Mouse (Mus musculus): ENCODE data around the gene Rad18. TPM values are rescaled to one million over a fixed set of nuclear protein-coding genes. Genes with fewer than 3 reads are reported as not detected.
"Not testable (repeated sequence)": the region's sequence is repeated elsewhere in the genome, so short reads cannot be mapped to it uniquely, and the experiment has no call there.

Gene Rad18
- polyA plus RNA-seq, 1 experiment = 0.86 TPM

- Histone ChIP-seq H3K27ac (ENCODE audit: insufficient read depth, low read depth, low read length) (no peak overlapping the region), H3K4me3 (ENCODE audit: insufficient read depth, low read depth, low read length) (no peak overlapping the region), H3K27me3 (replicated peaks; ENCODE audit: control insufficient read depth, insufficient read depth, low read length) (no peaks in the 10 kb centered on the region), H3K36me3 (ENCODE audit: control insufficient read depth, insufficient read depth, low read length) (no peaks in the 10 kb centered on the region), H3K4me1 (ENCODE audit: control insufficient read depth, insufficient read depth, low read length) (no peaks in the 10 kb centered on the region)
- WGBS = 50% methylated on average over 5 of the region's 5 CpGs
- no peak for TF ChIP-seq POLR2A (IDR thresholded peaks at IDR 0.05; ENCODE audit: low read depth, low read length)
- peak; percentile 57 for TF ChIP-seq CTCF (conservative IDR thresholded peaks at IDR 0.05; ENCODE audit: insufficient read depth, insufficient read length, low read depth, low read length)
- DNase-seq = peak; percentile 35
Observed at GRCm38 (mm10) chr6:112717168-112717567, 20.7 kb upstream of the Rad18 start.

- Histone ChIP-seq H3K27me3 (replicated peaks; ENCODE audit: control insufficient read depth, insufficient read depth, low read length) (no peaks in the 10 kb centered on the region), H3K4me3 (ENCODE audit: insufficient read depth, low read depth, low read length) (no peak overlapping the region), H3K27ac (ENCODE audit: insufficient read depth, low read depth, low read length) (no peak overlapping the region), H3K4me1 (ENCODE audit: control insufficient read depth, insufficient read depth, low read length) (no peaks in the 10 kb centered on the region), H3K36me3 (ENCODE audit: control insufficient read depth, insufficient read depth, low read length) (no peaks in the 10 kb centered on the region)
- no peak for DNase-seq
- WGBS = 70% methylated on average over 3 of the region's 3 CpGs
- TF ChIP-seq POLR2A (IDR thresholded peaks at IDR 0.05; ENCODE audit: low read depth, low read length) (no peak), CTCF (conservative IDR thresholded peaks at IDR 0.05; ENCODE audit: insufficient read depth, insufficient read length, low read depth, low read length) (no peak)
Observed at GRCm38 (mm10) chr6:112713951-112714350, 17.5 kb upstream of the Rad18 start.

- not testable (repeated sequence) for H3K27ac ChIP-seq (ENCODE audit: insufficient read depth, low read depth, low read length); H3K27me3 ChIP-seq (replicated peaks; ENCODE audit: control insufficient read depth, insufficient read depth, low read length); H3K36me3 ChIP-seq (ENCODE audit: control insufficient read depth, insufficient read depth, low read length); DNase-seq; H3K4me1 ChIP-seq (ENCODE audit: control insufficient read depth, insufficient read depth, low read length); H3K4me3 ChIP-seq (ENCODE audit: insufficient read depth, low read depth, low read length)
- WGBS = 83% methylated on average over 4 of the region's 4 CpGs
Observed at GRCm38 (mm10) chr6:112702296-112702695, 5.8 kb upstream of the Rad18 start.

GRCm38 (mm10) chr6:112700392-112700791 lies 3.9 kb upstream of the Rad18 start:
- Histone ChIP-seq H3K4me3 (ENCODE audit: insufficient read depth, low read depth, low read length) (no peak overlapping the region), H3K27ac (ENCODE audit: insufficient read depth, low read depth, low read length) (no peak overlapping the region), H3K4me1 (ENCODE audit: control insufficient read depth, insufficient read depth, low read length) (no peaks in the 10 kb centered on the region), H3K36me3 (ENCODE audit: control insufficient read depth, insufficient read depth, low read length) (no peaks in the 10 kb centered on the region), H3K27me3 (replicated peaks; ENCODE audit: control insufficient read depth, insufficient read depth, low read length) (no peaks in the 10 kb centered on the region)
- 0% methylated on average over 1 of the region's 1 CpGs for WGBS
- TF ChIP-seq CTCF (conservative IDR thresholded peaks at IDR 0.05; ENCODE audit: insufficient read depth, insufficient read length, low read depth, low read length) (peak; percentile 73), POLR2A (IDR thresholded peaks at IDR 0.05; ENCODE audit: low read depth, low read length) (no peak)
- peak; percentile 56 for DNase-seq

GRCm38 (mm10) chr6:112699115-112699514 lies 2.6 kb upstream of the Rad18 start:
- H3K4me3 ChIP-seq (ENCODE audit: insufficient read depth, low read depth, low read length) = no peak overlapping the region
- TF ChIP-seq POLR2A (IDR thresholded peaks at IDR 0.05; ENCODE audit: low read depth, low read length) (no peak), CTCF (conservative IDR thresholded peaks at IDR 0.05; ENCODE audit: insufficient read depth, insufficient read length, low read depth, low read length) (no peak)

GRCm38 (mm10) chr6:112694492-112694891 lies 2.0 kb downstream of the Rad18 start:
- H3K4me3 ChIP-seq (ENCODE audit: insufficient read depth, low read depth, low read length) = no peak overlapping the region
- no peaks in the 10 kb centered on the region for H3K36me3 ChIP-seq (ENCODE audit: control insufficient read depth, insufficient read depth, low read length)
- DNase-seq = no peak
- 87% methylated on average over 5 of the region's 5 CpGs for WGBS
- no peak for TF ChIP-seq CTCF (conservative IDR thresholded peaks at IDR 0.05; ENCODE audit: insufficient read depth, insufficient read length, low read depth, low read length)
- TF ChIP-seq POLR2A (IDR thresholded peaks at IDR 0.05; ENCODE audit: low read depth, low read length) = no peak
- no peak overlapping the region for H3K27ac ChIP-seq (ENCODE audit: insufficient read depth, low read depth, low read length)
- no peaks in the 10 kb centered on the region for H3K27me3 ChIP-seq (replicated peaks; ENCODE audit: control insufficient read depth, insufficient read depth, low read length)
- H3K4me1 ChIP-seq (ENCODE audit: control insufficient read depth, insufficient read depth, low read length) = no peaks in the 10 kb centered on the region

More at GRCm38 (mm10) chr6:112699115-112699514, 2.6 kb upstream of the Rad18 start:
- Histone ChIP-seq H3K36me3 (ENCODE audit: control insufficient read depth, insufficient read depth, low read length) (no peaks in the 10 kb centered on the region), H3K4me1 (ENCODE audit: control insufficient read depth, insufficient read depth, low read length) (no peaks in the 10 kb centered on the region), H3K27ac (ENCODE audit: insufficient read depth, low read depth, low read length) (no peak overlapping the region), H3K27me3 (replicated peaks; ENCODE audit: control insufficient read depth, insufficient read depth, low read length) (no peaks in the 10 kb centered on the region)
- DNase-seq = no peak
- WGBS = 75% methylated on average over 1 of the region's 1 CpGs

- H3K36me3 ChIP-seq (ENCODE audit: control insufficient read depth, insufficient read depth, low read length) = no peaks in the 10 kb centered on the region
- no peak for DNase-seq
- no peaks in the 10 kb centered on the region for H3K4me1 ChIP-seq (ENCODE audit: control insufficient read depth, insufficient read depth, low read length)
- TF ChIP-seq POLR2A (IDR thresholded peaks at IDR 0.05; ENCODE audit: low read depth, low read length) (no peak), CTCF (conservative IDR thresholded peaks at IDR 0.05; ENCODE audit: insufficient read depth, insufficient read length, low read depth, low read length) (no peak)
- no peak overlapping the region for H3K27ac ChIP-seq (ENCODE audit: insufficient read depth, low read depth, low read length)
- WGBS = 100% methylated on average over 1 of the region's 1 CpGs
- no peak overlapping the region for H3K4me3 ChIP-seq (ENCODE audit: insufficient read depth, low read depth, low read length)
- H3K27me3 ChIP-seq (replicated peaks; ENCODE audit: control insufficient read depth, insufficient read depth, low read length) = no peaks in the 10 kb centered on the region
Observed at GRCm38 (mm10) chr6:112691523-112691922, 5.0 kb downstream of the Rad18 start.

- TF ChIP-seq POLR2A (IDR thresholded peaks at IDR 0.05; ENCODE audit: low read depth, low read length) = no peak
- no peak for TF ChIP-seq CTCF (conservative IDR thresholded peaks at IDR 0.05; ENCODE audit: insufficient read depth, insufficient read length, low read depth, low read length)
- Histone ChIP-seq H3K27ac (ENCODE audit: insufficient read depth, low read depth, low read length) (no peak overlapping the region), H3K4me3 (ENCODE audit: insufficient read depth, low read depth, low read length) (no peak overlapping the region), H3K36me3 (ENCODE audit: control insufficient read depth, insufficient read depth, low read length) (no peaks in the 10 kb centered on the region), H3K27me3 (replicated peaks; ENCODE audit: control insufficient read depth, insufficient read depth, low read length) (no peaks in the 10 kb centered on the region), H3K4me1 (ENCODE audit: control insufficient read depth, insufficient read depth, low read length) (no peaks in the 10 kb centered on the region)
- DNase-seq = no peak
- WGBS = 93% methylated on average over 3 of the region's 3 CpGs
Observed at GRCm38 (mm10) chr6:112688033-112688432, 8.5 kb downstream of the Rad18 start.
